Mouse (Mus musculus) T-helper 1 cell (primary cell): ENCODE results near the gene Ppp5c.
"Not testable (repeated sequence)": the region's sequence is repeated elsewhere in the genome, so short reads cannot be mapped to it uniquely, and the experiment has no call there.

ENCODE experiments used
- in situ Hi-C: fragments of 300-600 bp; cut with MboI, MseI; formaldehyde crosslinking; loops from one replicate; pipeline ENCODE4 v1.15.1; 2025; ENCODE audit warnings: high pct_unique_total_duplicates

The Ppp5c gene

DNA sequence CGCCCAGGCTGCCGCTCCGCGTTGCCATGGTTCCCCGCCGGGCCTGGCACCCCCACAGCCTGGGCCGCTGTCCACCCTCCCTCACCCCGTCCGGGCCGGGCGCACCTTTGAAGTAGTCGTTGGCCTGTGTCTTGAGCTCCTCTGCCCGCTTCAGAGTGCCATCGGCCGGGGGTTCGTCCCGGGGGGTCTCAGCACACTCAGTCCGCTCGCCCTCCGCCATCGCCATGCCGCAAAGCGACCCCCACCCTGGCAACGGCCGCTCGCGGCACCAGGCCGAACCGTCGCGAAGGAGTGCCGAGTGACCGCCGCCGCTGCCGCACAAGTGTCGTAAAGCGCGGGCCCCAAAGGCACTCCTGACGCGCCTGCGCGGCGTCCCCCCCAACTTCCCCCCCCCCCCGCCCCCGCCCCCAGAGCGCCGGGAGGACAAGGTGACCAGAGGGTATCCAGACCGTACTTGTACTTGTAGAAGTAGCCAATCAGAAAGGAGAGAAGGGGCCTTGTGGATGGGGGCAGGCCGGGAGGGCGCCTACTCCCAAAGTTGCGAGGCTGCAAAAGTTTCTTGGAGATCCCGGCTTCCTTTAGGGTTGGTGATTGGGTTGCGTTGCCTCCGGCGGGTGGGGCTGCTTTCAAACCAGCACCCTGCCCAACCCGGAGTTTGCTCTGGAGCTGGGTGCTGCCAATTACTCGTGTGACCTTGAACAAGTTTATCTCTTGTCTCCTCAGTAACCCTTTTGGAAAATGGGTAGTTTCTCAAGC lies at the start of gene Ppp5c:
Ppp5c (minus strand) TSS at position 337 of the 756 bp plus-strand sequence.
- in situ Hi-C loops = no loop called here

DNA sequence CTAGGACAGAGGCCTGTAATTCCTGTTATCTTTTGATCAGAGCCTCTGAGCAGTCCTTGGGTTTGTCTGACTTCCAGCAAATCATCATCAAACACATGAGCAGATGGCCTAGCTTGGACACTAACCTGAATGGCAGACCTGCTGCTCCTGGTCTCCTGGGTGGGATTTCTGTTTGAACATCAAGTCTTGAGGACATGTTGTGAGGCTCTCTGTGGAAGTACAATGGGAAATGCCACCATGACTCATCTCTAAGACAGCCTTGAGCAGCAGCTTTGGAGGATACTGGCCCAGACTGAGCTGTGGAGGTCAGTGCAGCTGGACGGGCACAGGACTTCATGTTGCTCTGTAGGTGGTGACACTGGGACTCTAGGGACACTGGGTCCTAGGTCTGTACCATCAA lies 48.8 kb upstream of the Ppp5c start:
- in situ Hi-C loops = no loop called here

DNA sequence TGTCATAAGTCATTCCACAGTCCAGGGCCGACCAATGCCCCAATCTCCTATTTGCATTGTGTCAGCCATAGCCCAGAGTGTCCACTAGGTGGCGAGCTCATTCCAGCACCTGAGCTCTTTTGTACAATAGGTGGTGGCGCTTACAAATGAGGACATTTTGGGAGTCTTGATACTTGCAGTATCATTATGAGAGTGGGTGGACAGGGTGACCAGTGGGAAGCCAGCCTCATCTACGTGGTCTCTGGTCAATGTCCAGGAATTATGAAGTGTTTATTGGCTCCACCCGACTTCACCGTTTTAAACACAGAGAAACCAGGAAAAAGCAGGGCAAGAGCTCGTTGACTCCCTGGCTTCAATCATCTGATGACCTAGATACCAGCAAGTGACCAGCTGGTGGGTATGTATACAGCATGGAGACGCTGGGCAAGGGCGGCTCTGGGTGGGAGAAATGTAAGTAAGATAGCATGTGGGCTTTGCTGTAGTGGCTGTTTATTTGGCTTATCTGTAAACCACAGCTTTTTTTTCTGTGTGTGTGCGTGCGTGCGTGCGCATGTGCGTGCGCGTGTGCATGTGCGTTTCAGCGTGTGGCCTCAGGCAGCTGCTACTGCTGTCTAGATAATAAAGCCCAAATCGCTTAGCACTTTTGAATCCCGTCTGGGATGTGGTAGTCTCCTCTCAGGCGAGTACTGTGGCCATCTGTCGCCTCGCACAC lies 46.3 kb upstream of the Ppp5c start, which contains the start of gene Psg16:
Psg16 (plus strand) TSS at position 137 of the 712 bp plus-strand sequence.
- in situ Hi-C loops = no loop called here

DNA sequence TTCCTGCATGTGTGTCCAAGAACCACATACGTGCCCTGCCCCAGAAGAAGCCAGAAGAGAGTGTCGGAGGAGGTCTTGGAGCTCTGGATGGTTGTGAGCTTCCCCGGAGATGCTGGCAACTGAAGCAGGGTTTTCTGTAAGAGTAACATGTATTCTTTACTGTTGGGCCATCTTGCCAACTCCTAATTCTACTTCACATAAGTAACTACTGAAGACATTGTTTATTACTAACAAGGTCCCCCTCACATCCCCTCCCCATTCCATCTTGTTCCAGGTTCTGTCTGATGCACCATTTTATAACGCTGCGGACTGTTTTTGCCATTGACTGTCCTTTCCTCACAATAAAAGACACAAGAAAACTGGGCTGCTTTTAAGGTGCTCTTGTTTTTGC lies 45.8 kb upstream of the Ppp5c start:
- in situ Hi-C loops = no loop called here

DNA sequence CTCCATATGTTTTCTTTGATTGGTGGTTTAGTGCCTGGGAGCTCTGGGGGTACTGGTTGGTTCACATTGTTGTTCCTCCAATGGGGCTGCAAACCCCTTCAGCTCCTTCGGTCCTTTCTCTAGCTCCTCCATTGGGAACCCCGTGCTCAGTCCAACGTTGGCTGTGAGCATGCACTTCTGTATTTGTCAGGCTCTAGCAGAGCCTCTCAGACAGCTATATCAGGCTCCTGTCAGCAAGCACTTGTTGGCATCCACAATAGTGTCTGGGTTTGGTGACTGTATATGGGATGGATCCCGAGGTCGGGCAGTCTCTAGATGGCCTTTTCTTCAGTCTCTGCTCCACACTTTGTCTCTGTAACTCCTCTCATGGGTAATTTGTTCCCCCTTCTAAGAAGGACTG lies 39.9 kb upstream of the Ppp5c start:
- in situ Hi-C loops = not testable (repeated sequence)

DNA sequence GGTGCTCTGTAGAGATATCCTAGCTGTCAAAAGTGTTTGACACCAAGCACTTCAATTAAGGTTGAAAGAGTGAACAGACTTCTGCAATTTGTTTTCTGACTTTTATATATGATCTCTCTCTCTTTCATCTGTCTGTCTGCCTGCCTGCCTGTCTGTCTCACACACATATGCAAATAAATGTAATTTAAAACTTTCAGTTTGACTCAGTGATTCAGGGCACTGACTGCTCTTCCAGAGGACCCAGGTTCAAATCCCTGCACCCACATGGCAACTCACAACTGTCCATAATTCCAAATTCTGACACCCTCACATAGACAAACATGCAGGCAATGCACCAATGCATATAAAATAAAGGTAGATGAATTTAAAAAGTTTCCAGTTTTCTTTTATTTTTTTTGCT lies 39.3 kb upstream of the Ppp5c start:
- in situ Hi-C loops = no loop called here

DNA sequence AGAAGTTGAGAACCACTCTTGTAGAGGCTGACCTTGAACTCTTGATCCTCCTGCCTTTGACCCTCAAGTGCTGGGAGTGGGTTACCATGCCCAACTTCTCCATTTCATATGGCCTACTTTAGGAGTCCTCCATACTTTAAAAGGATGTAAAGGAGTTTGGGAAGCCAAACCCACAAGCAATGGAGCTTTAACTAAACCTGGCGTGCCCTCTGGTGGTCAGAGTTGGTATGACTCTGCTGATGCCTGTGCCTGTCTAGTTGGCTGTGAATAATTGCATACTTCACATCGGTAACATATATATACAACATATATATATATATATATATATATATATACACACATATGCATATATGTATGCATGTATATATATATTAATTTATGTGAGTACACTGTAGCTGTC lies 38.7 kb upstream of the Ppp5c start:
- in situ Hi-C loops = no loop called here

DNA sequence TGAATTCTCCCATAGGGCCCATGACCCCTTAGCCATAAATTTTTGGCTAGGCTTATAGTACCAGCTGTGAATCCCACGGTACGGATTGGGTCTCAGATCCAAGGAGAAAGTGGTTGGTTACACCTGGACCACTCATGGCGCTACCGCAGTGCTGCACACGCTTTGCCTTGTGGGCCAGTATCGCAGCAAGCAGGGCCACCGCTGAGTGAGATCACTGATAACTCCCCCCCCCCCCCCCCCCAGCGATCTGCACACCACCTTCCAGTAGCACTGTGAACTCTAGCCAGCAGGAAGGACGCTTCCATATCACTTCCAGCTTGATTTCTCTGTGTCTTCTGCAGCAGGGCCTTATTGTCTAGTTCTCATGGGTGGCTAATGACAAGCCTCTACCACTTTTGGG lies 37.9 kb upstream of the Ppp5c start:
- in situ Hi-C loops = no loop called here

DNA sequence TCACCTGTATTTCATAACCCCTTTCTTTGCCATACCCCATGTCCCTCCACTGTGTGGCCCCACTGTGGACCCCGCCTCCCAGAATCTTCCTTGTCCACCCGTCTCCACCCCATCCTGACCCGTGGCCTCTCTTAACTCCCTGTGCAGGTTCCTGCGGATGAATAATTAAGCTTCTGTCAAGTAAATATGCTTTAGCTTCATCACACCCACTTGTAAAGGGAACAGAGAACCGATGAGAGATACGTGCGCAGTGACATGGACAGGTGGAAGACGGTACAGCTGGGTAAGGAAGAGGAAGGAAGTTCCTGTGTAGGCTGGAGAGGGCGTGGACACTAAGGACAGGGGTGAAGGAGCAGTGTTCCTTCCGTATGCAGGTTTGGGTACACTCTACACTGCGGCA lies 35.1 kb upstream of the Ppp5c start:
- in situ Hi-C loops = no loop called here

DNA sequence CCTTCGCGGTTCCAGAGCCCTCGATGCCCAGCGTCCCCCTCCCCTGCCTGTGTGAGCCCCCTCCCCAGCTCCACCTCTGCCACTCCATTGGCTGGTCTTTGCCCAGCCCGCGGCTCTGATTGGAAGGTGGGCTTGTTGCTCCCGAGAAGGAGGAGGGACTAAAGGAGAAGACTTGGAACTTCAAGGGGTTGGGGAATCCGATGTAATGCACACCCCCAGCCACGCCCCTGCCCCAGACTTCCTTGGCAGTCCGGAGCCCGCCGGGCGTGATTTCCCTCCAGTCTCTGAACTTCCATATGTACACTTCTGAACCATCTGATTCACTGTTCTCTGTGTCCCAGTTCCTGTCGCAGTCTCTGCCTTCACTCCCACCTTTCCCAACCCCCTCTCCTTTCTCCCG lies 34.7 kb upstream of the Ppp5c start, which contains the start of gene Hif3a:
Hif3a (minus strand) TSS at position 39 of the 400 bp plus-strand sequence.
- in situ Hi-C loops = no loop called here

DNA sequence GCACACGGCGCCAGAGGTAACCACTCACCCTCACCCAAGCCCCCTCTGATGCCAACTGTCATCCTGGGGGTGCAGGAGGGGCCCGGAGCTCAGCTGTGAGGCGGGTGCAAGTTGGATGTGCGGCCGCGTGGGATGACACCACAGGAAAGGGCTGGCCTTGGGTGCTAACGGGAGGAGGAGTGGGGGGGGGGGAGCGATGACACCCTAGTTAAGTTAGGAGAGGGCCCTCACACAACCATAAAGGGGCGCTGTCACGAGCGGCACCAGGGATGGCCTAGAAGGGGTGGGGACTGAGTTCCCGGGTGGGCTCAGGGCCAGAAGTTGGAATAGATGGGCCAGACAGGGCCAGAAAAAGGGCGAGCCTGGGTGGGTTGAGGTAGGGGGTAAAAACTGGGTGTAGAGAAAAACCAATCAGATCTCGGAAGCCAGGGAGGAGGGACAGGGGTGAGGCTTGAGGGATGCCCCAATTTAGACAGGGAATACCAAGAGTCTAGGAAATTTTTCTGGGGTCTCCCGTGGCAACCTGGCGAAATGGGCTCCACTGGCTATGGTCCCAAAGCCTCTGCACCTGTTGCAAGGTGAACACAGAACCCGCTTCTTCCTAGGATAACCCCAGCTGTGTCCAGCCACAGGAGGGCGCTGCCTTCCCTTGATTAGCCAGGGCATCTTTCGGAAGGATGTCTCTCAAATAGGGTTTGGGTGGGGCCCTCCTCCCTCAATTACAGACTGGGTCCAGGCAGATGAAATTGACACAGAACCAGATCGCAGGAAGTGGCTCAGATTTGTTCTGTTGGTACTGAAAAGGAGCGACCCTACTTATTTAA lies 33.3 kb upstream of the Ppp5c start:
- in situ Hi-C loops = no loop called here

DNA sequence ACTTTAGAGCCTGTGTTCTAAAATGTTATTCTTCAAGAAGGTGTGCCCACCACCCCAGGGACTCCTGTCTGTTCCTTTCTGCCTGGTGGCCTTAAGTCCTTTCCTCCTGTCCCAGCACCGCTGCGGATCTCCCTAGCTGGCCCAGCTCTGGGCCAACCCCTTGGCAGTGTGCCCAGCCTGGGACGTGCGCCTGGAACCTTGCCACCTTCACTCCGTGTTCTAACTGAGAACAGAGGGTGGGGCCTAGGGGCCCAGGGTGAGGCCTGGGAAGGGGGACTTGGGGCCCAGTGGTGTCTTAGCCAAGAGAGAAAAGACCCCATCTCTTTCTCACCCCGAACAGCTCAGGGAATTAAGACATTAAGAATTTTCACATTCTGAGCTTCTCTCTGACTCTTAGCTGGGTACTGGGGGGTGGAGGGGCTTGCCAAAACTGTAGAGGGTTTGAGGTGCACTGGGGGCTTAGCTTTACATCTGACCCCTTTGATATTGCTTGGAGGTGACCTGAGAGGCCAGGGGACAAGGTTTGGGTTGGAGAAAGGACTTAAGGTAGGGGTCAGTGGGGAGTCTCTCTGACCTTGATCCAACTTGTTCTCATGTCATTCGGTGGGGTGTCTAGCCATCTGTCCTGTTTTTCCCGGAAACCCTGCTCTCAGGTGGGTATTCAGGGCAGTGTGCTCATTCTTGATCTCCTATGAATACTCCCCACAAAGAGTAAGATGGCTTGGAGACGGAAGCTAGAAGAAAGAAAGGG lies 32.5 kb upstream of the Ppp5c start:
- in situ Hi-C loops = no loop called here

DNA sequence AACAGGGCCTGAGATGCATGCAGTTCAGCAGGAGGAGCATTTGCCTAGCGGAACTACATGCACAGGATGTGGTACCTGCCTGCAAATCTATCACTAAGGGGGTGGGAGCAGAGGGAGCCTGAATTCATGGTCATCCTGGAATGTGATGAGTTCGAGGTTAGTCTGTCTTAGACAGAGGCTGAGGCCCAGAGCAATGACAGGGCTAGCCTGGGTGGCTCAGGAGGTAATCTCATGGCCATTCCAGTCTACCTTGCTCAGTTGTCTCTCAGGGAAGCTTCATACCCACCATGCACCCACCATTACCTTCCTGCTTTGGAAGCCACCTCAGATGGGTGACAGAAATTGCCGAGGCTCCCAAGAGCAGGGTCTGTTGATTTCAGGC lies 31.7 kb upstream of the Ppp5c start:
- in situ Hi-C loops = loop anchor here (5.0 kb wide), 2 partner anchors 37 to 107 kb away; no protein-coding TSS in a partner anchor

DNA sequence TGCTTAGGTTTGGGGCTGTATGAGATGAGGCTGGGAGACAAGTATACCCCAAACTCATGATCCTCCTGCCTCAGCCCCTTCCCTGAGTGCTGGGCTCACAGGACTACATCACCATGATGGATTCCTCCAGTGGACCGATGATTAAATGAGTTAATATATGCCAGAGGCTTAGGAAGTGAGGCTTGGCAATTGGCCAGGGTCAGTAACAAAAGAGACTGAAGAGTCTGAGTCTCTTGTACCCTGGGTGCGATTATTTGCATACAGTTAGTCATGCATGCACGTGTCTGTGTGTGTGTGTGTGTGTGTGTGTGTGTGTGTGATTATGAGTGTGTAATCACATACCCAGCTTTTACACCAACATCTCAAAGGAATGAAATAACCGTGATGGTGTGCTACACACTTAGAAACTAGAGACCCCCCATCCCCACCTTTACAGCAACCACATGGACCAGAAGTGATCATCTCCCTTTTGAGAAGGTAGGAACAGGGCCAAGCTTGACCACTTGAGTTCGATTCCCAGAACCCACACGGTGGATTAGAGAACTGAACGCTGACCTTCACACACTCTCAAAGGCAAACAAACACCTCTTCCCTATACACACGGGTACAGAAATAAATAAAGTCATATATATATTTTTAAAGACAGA lies 31.2 kb upstream of the Ppp5c start:
- in situ Hi-C loops = loop anchor here (5.0 kb wide), 2 partner anchors 37 to 107 kb away; no protein-coding TSS in a partner anchor

DNA sequence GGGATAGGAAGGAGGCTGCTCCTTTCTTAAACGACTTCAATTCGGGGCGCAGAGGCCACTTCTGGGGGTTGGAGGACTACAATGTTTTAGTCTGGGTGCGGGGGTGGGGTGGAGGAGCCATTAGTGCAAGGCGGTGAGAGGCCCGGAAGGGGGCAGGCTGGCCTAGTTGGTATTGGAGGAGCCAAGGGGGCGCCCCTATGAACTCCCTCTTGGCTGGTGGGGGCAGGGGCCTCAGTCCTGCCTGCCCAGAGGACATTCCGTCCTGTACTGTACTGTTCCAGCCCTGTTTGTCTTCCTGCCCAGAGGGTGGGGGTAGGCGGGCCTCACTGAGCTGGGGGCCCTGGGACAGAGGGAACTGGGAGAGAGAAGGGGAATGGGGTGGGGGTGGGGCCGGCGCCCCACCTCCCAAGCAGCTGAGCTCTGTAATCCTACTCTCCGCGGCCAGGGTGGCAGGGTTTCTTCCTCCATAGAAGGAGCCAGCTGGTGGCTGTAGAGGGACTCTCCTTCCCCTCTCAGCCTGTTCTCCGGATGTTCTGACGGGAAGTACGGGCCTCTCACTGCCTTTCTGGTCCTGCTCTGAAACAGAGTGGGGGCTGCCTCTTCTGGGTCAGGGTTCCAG lies 30.5 kb upstream of the Ppp5c start:
- in situ Hi-C loops = loop anchor here (5.0 kb wide), 2 partner anchors 36 to 106 kb away; no protein-coding TSS in a partner anchor

DNA sequence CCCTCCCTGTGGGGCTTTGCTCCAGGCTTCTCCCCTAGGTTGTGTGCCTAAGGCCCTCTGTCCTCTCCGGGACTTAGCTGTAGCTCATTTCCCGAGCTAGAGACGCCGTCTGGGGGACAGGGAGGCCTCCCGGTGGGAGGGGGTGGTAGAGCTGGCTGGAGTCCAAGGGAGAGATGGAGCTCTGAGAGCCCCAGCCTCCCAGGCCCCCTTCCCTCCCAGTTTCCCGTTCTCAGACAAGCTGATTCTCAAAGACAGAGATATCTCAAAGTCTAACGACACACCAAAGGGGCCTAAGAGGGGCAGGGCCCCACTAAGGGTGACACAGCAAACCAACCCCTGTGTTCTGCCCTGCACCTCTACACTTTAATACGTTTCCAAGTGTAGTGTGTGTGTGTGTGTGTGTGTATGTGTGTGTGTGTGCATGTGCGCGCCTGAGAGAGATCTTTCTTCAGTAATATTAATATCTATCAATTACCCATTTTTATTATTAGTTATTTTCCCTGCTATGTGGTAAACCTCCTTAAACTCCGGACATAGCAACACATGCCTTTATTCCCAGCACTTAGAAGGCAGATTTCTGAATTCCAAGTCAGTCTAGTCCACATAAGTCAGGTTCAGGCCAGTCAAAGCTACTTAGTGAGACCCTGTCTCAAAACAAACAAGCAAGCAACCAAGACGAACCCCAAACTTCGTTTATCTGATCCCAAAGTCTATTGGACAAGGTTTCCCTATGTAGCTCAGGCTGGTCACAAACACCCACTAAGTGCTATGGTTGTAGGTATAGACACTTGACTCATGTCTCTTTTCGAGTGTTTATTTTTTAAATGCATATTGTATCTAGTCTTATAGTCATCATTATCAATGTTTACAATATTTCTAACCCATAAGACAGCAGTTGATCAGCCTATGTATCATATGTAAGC lies 29.1 kb upstream of the Ppp5c start:
- in situ Hi-C loops = loop anchor here (5.0 kb wide), 2 partner anchors 35 to 105 kb away; no protein-coding TSS in a partner anchor

DNA sequence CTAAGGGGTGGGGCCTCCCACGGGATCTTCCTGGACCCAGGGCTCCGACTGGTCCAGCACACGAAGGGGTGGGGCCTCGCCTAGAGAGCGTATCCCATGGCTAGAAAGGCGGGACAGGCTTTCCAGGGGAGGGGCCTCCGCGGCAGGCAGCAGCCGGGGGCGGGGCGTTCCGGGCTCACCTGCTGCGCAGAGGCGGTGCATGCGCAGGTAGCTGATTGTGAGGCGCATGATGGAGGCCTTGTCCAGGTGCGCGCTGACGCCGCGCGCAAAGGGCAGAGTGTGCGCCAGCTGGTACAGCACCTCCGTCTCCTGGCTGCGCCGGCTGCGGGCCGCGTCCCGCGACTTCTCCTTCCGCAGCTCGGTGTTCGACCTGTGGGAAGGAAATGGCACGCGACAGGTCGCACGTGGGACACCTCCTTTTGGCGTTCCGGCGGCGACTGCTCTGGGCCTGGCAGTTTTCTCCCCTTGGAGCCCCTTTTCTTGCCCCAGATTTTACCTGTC lies 28.4 kb upstream of the Ppp5c start:
- in situ Hi-C loops = loop anchor here (5.0 kb wide), 2 partner anchors 34 to 104 kb away; no protein-coding TSS in a partner anchor

DNA sequence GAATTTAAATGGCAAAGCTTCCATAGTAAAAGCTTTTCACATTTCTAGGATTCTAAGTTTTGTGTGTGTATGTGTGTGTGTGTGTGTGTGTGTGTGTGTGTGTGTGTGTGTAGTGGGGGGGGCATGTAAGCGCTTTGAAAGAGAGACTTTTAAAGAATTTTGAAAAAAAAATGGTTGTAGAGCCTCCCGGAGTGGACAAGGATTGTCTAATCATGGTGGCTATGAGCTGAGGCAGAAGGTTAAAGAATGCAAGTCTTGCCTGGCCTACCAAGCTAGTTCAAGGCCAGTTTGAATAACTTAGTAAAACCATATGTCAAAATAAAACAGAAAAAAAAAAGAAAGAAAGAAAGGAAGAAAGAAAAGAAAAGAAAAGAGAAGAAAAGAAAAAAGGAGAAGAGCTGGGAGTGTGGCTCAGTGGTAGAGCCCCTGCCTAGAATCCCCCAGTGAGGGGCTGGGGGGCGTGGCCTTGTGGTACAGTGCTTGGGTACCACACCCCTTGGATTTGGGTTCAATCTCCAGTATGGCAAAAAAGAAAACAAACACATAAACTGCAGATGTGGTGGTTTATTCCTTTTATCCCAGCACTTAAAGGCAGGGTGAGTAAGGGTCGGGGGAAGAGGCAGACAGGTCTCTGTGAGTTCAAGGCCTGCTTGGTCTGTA lies 27.7 kb upstream of the Ppp5c start:
- in situ Hi-C loops = loop anchor here (5.0 kb wide), 2 partner anchors 33 to 103 kb away; no protein-coding TSS in a partner anchor
